Mouse (Mus musculus): ENCODE data around the gene Crot.

GRCm38 (mm10) chr5:8928440-8928839, 68.7 kb downstream of the Crot start:
- no peak for TF ChIP-seq CTCF (IDR thresholded peaks at IDR 0.05; ENCODE audit: low read depth)
- no peak for TF ChIP-seq EP300 (IDR thresholded peaks at IDR 0.05; ENCODE audit: low read depth)
